Mouse (Mus musculus) testis, postnatal 10 days (tissue): ENCODE data around the gene Sars.
A peak's percentile ranks its signal among the peaks of the same experiment; 100 is the strongest.

Source experiments
- DNase-seq: peaks from one replicate; pipeline ENCODE4 v3.0.0; 2021; ENCODE audit warnings: low spot score

Gene Sars

DNA sequence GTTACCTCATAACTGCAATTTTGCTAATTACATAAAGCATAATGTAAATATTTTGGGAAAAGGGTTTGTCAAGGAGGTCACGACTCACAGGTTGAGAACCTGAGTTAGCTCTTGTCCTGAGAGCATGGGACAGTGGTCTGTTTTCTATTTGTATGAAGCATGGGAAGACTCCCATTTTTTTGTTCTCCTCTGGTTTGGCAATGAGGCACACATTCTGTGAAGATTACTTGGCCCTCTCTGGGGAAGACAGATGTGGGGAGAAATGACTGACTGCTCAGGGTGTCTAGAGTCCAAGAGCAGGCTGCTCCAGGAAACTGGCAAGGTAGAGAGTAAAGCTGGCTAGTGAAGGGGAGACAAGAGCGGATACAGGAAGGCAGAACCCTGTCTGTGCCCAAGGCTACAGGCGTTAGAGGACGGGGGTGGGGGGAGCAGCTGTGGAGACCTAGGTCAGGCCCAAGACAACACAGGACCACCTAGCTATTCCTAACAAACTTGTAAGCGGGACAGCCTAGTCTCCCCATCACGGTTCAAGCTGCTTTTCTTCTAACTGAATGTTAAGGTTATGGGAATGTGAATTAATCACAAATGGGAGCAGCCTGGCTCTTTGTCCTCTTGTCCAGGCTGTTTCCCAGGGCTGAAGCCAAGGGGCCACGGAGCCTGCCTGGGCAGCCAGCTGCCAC is 19.9 kb downstream of the Sars start:
- no peak for DNase-seq

GRCm38 (mm10) chr3:108423844-108424801 is 20.9 kb downstream of the Sars start:
- no peak for DNase-seq

GRCm38 (mm10) chr3:108423006-108423405 is 22.0 kb downstream of the Sars start:
- DNase-seq, result no peak

- DNase-seq, result peak; percentile 80
These were observed 29.2 kb downstream of the Sars start for GRCm38 (mm10) chr3:108415831-108416223.

- no peak for DNase-seq
These were observed 29.9 kb downstream of the Sars start, which contains the start of gene Celsr2 for GRCm38 (mm10) chr3:108414857-108415830. Gene Celsr2, minus strand, starts transcription at chr3:108415552.

GRCm38 (mm10) chr3:108413634-108414360 is 31.2 kb downstream of the Sars start:
- DNase-seq, result no peak

- no peak for DNase-seq
These were observed 33.3 kb downstream of the Sars start for GRCm38 (mm10) chr3:108411754-108412121.

DNA sequence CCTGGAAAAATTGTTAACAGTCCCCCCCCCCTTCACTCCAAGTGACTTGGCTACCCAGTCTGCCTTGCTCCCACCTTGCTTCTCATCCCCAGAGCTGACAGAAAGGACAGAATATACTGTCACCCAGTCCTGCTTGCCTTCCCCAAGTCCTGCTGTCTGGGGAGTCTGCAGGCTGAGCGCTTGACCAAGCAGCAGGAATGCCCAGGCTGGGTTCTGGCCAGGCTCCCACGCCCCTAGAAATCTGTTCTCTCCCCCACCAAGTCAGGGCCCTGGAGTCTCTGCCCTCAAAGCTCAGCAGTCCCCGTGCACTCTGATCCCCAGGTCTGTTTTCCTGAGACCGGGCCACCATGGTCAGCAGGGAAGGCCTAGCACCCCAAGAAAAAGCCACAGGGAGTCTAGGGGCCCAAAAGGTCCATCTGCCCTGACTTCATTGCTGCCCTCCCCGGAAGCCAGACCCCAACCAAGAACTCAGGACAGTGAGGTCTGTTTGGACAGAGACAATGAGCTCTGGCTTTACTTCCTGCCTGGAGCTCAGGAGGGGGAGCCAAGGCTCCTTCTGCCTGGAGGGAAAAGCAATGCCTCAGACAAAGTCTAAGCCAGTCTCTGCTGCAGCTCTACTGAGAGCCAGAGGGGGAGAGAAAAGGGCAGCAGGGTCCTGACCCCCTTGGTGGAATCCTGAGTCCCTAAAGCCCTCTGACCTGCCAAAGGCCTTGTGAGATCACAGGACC is 33.8 kb downstream of the Sars start:
- no peak for DNase-seq

GRCm38 (mm10) chr3:108410359-108410714 is 34.7 kb downstream of the Sars start:
- DNase-seq, result no peak

DNA sequence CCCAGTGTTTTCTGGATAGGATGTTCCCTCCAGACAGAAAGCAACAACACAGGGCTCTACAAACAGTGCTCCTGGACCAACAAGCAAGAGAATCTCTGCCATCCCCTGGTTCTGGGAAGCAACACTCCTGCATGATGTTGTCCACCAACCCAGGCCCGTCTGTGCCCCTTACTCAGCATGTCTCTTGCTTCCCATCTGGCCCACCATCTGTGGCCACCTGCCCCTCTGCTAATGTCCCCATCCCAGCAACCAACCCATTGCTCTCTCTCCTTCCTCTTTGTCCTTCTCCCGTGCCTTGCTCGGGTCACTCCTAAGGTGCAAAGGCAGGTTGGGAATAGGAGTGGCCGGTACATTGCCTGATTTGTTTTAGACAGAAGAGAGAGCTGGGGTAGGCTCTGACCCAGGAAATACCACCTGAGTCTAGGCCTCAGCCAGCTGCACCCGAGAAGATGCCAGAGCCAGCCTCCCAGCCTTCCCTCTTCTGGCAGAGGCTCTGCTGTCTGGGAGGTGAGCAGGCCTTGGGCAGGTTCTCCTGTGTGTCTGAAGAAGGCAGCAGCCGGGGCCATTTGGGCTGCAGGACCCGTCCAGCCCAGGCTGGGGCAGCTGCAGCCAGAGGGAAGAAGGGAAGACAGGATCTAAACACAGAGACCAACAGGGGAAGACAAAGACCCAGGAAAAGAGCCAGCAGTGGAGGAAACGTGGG is 35.2 kb downstream of the Sars start:
- no peak for DNase-seq

DNA sequence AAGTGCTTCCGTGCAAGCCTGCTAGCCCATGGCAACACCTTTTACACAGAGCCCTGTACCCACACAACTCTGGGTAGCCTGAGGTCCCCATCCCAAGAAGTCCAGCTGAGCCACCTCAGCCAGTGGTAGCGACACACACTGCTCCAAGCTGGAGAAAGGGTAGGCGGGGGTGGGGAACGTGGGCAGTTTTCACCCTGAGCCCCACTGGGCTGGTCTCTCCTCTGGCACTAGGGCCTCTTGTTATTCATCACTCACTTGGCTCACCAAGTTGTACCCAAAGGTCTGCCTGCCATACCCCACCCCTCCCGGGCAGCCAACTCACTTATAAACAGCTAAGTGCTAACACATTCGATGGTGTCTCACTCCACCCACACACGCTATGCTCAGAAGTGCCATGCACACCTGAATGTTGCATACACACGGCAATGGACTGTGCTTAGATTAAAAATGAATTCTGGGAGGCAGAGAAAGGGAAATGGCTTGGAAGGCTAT is 36.4 kb downstream of the Sars start:
- DNase-seq, result no peak

DNA sequence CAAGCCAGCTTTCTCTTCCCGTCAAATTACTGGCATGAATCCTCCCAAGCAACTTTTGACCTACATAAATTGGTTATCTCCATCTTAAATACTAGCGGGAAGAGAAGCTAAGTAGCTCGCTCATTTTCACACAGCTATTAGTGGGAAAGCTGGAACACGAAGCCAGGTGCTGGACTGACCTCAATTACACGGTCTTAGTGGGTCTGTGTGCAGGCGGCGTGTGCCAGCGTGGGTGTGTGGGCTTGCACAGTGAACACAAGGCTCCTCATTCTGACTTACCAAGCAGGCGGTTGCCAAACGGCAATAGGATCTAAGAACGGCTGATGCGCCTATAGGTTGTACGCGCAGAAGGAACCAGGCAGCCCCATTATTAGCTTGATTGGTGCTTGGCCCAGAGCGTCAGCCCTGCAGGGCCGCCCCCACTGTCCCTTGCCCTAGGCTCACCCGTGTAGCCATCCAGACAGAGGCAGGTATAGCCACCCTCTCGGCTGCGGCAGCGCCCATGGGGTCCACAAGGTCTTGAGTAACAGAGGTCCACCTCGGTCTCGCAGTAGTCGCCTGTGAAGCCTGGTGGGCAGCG is 38.6 kb downstream of the Sars start:
- DNase-seq, result no peak

DNA sequence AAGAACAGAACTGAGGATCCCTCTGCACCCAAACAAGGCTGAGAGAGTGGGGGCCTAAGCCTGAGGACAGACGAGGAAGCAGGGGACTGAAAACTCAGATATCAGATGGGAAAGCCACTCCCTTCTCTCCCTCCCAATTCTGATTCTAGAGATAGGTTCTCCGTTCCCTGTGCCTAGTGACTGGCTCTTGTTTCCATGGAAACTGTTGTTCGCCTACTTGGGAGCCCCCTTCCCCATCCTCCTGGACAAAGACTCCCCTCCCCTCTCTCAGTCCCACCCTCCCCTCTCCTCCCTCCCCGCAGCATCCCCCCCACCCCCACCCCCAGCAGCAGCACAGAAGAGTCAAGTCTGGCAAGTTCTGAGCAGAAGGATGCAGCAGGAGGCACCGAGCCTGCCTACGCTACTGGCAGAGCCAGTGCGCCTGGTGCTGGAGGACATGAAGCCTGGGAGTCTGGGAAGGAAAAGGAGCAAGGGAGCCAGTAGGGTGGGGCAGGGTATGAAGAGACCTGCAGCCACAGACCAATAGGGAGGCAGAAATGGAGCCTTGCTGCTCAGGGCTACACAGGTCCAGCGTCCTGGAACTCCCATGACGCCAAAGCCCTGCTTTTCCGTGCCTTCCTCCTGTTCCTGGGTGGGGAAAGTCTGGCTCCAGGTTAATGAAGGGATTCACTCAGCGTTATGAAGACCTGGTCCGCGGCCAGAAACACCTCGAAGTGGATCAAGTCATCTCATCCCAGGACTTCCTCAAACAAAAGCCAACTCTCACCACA is 39.3 kb downstream of the Sars start:
- DNase-seq, result no peak

GRCm38 (mm10) chr3:108402528-108402920 is 42.5 kb downstream of the Sars start:
- DNase-seq, result no peak

GRCm38 (mm10) chr3:108401692-108402527 is 43.1 kb downstream of the Sars start:
- DNase-seq, result peak; percentile 93

GRCm38 (mm10) chr3:108400442-108400841 is 44.6 kb downstream of the Sars start:
- DNase-seq, result no peak

GRCm38 (mm10) chr3:108398281-108398680 is 46.7 kb downstream of the Sars start:
- no peak for DNase-seq

DNA sequence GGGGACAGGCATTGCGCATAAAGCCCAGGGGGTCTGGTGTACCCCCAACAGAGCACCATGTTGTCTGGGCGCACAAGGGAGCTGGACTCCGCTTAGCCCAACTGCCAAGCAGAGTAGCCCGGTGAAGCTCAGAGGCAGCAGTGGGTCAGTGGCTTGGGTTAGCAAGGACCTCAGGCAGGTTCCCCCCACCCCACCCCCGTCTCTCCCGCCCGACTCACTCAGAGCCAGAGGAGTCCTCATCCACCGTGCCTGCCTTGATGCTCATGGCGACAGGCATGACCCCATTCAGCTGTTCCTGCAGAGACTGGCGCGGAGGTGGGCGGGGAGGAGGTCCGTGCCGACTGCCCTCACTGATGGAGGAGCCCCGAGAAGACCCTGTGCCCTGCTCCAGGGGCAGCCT is 52.2 kb downstream of the Sars start:
- DNase-seq, result no peak
